Mouse (Mus musculus): ENCODE measurements around the gene Rgl1. TPM values are rescaled to one million over a fixed set of nuclear protein-coding genes. Genes with fewer than 3 reads are reported as not detected.

Gene Rgl1
- polyA plus RNA-seq, 1 experiment = 73.2 TPM

- Histone ChIP-seq H3K27ac (ENCODE audit: insufficient read depth, low read depth, low read length) (no peak overlapping the region), H3K36me3 (ENCODE audit: control insufficient read depth, insufficient read depth, low read length) (no peaks in the 10 kb centered on the region), H3K4me1 (ENCODE audit: control insufficient read depth, insufficient read depth, low read length) (peaks cover 3% of the 10 kb centered on the region; the same call in 1 of the 2 replicates), H3K27me3 (replicated peaks; ENCODE audit: control insufficient read depth, insufficient read depth, low read length) (no peaks in the 10 kb centered on the region), H3K4me3 (ENCODE audit: insufficient read depth, low read depth, low read length) (no peak overlapping the region)
- TF ChIP-seq CTCF (conservative IDR thresholded peaks at IDR 0.05; ENCODE audit: insufficient read depth, insufficient read length, low read depth, low read length) (no peak), POLR2A (IDR thresholded peaks at IDR 0.05; ENCODE audit: low read depth, low read length) (no peak)
- WGBS = 81% methylated on average over 2 of the region's 2 CpGs
- DNase-seq = no peak
Observed at GRCm38 (mm10) chr1:152761791-152762190, 4.4 kb downstream of the Rgl1 start.

GRCm38 (mm10) chr1:152750312-152750965 lies 15.7 kb downstream of the Rgl1 start, which contains the start of gene Apobec4:
Gene Apobec4, plus strand, starts transcription at chr1:152750551.
- H3K27ac ChIP-seq (ENCODE audit: insufficient read depth, low read depth, low read length) = no peak within 1 kb of the TSS
- 56% methylated on average over 13 of the region's 13 CpGs for WGBS
- no peaks in the 10 kb centered on the region for H3K4me1 ChIP-seq (ENCODE audit: control insufficient read depth, insufficient read depth, low read length)
- no peaks in the 10 kb centered on the region for H3K36me3 ChIP-seq (ENCODE audit: control insufficient read depth, insufficient read depth, low read length)
- no peak for TF ChIP-seq POLR2A (IDR thresholded peaks at IDR 0.05; ENCODE audit: low read depth, low read length)
- TF ChIP-seq CTCF (conservative IDR thresholded peaks at IDR 0.05; ENCODE audit: insufficient read depth, insufficient read length, low read depth, low read length) = no peak
- no peak within 1 kb of the TSS for H3K4me3 ChIP-seq (ENCODE audit: insufficient read depth, low read depth, low read length)
- peak; percentile 63 for DNase-seq
- H3K27me3 ChIP-seq (replicated peaks; ENCODE audit: control insufficient read depth, insufficient read depth, low read length) = no peaks in the 10 kb centered on the region

GRCm38 (mm10) chr1:152749276-152749675 lies 16.9 kb downstream of the Rgl1 start:
- no peaks in the 10 kb centered on the region for H3K36me3 ChIP-seq (ENCODE audit: control insufficient read depth, insufficient read depth, low read length)
- no peak for DNase-seq
- no peaks in the 10 kb centered on the region for H3K4me1 ChIP-seq (ENCODE audit: control insufficient read depth, insufficient read depth, low read length)
- H3K27ac ChIP-seq (ENCODE audit: insufficient read depth, low read depth, low read length) = no peak overlapping the region
- WGBS = 68% methylated on average over 9 of the region's 9 CpGs
- no peak for TF ChIP-seq CTCF (conservative IDR thresholded peaks at IDR 0.05; ENCODE audit: insufficient read depth, insufficient read length, low read depth, low read length)
- no peak for TF ChIP-seq POLR2A (IDR thresholded peaks at IDR 0.05; ENCODE audit: low read depth, low read length)
- no peaks in the 10 kb centered on the region for H3K27me3 ChIP-seq (replicated peaks; ENCODE audit: control insufficient read depth, insufficient read depth, low read length)
- H3K4me3 ChIP-seq (ENCODE audit: insufficient read depth, low read depth, low read length) = no peak overlapping the region

GRCm38 (mm10) chr1:152746426-152746825 lies 19.7 kb downstream of the Rgl1 start:
- TF ChIP-seq POLR2A (IDR thresholded peaks at IDR 0.05; ENCODE audit: low read depth, low read length) (no peak), CTCF (conservative IDR thresholded peaks at IDR 0.05; ENCODE audit: insufficient read depth, insufficient read length, low read depth, low read length) (peak; percentile 79)
- Histone ChIP-seq H3K27me3 (replicated peaks; ENCODE audit: control insufficient read depth, insufficient read depth, low read length) (no peaks in the 10 kb centered on the region), H3K27ac (ENCODE audit: insufficient read depth, low read depth, low read length) (no peak overlapping the region), H3K4me1 (ENCODE audit: control insufficient read depth, insufficient read depth, low read length) (no peaks in the 10 kb centered on the region), H3K4me3 (ENCODE audit: insufficient read depth, low read depth, low read length) (no peak overlapping the region), H3K36me3 (ENCODE audit: control insufficient read depth, insufficient read depth, low read length) (no peaks in the 10 kb centered on the region)
- 4% methylated on average over 5 of the region's 5 CpGs for WGBS
- peak; percentile 90 for DNase-seq

- H3K4me1 ChIP-seq (ENCODE audit: control insufficient read depth, insufficient read depth, low read length) = no peaks in the 10 kb centered on the region
- H3K36me3 ChIP-seq (ENCODE audit: control insufficient read depth, insufficient read depth, low read length) = no peaks in the 10 kb centered on the region
- 46% methylated on average over 15 of the region's 15 CpGs for WGBS
- no peak overlapping the region for H3K4me3 ChIP-seq (ENCODE audit: insufficient read depth, low read depth, low read length)
- DNase-seq = peak; percentile 37
- H3K27ac ChIP-seq (ENCODE audit: insufficient read depth, low read depth, low read length) = no peak overlapping the region
- no peaks in the 10 kb centered on the region for H3K27me3 ChIP-seq (replicated peaks; ENCODE audit: control insufficient read depth, insufficient read depth, low read length)
- no peak for TF ChIP-seq POLR2A (IDR thresholded peaks at IDR 0.05; ENCODE audit: low read depth, low read length)
- no peak for TF ChIP-seq CTCF (conservative IDR thresholded peaks at IDR 0.05; ENCODE audit: insufficient read depth, insufficient read length, low read depth, low read length)
Observed at GRCm38 (mm10) chr1:152743095-152743826, 22.9 kb downstream of the Rgl1 start.

- DNase-seq = no peak
- H3K4me1 ChIP-seq (ENCODE audit: control insufficient read depth, insufficient read depth, low read length) = no peaks in the 10 kb centered on the region
- TF ChIP-seq CTCF (conservative IDR thresholded peaks at IDR 0.05; ENCODE audit: insufficient read depth, insufficient read length, low read depth, low read length) (no peak), POLR2A (IDR thresholded peaks at IDR 0.05; ENCODE audit: low read depth, low read length) (no peak)
- H3K27me3 ChIP-seq (replicated peaks; ENCODE audit: control insufficient read depth, insufficient read depth, low read length) = no peaks in the 10 kb centered on the region
- 93% methylated on average over 11 of the region's 11 CpGs for WGBS
- no peaks in the 10 kb centered on the region for H3K36me3 ChIP-seq (ENCODE audit: control insufficient read depth, insufficient read depth, low read length)
- no peak overlapping the region for H3K27ac ChIP-seq (ENCODE audit: insufficient read depth, low read depth, low read length)
- no peak overlapping the region for H3K4me3 ChIP-seq (ENCODE audit: insufficient read depth, low read depth, low read length)
Observed at GRCm38 (mm10) chr1:152739374-152739773, 26.8 kb downstream of the Rgl1 start.

- no peaks in the 10 kb centered on the region for H3K4me1 ChIP-seq (ENCODE audit: control insufficient read depth, insufficient read depth, low read length)
- TF ChIP-seq CTCF (conservative IDR thresholded peaks at IDR 0.05; ENCODE audit: insufficient read depth, insufficient read length, low read depth, low read length) (no peak), POLR2A (IDR thresholded peaks at IDR 0.05; ENCODE audit: low read depth, low read length) (no peak)
- H3K27me3 ChIP-seq (replicated peaks; ENCODE audit: control insufficient read depth, insufficient read depth, low read length) = no peaks in the 10 kb centered on the region
- 76% methylated on average over 9 of the region's 9 CpGs for WGBS
- no peak overlapping the region for H3K27ac ChIP-seq (ENCODE audit: insufficient read depth, low read depth, low read length)
- no peak for DNase-seq
- no peaks in the 10 kb centered on the region for H3K36me3 ChIP-seq (ENCODE audit: control insufficient read depth, insufficient read depth, low read length)
- H3K4me3 ChIP-seq (ENCODE audit: insufficient read depth, low read depth, low read length) = no peak overlapping the region
Observed at GRCm38 (mm10) chr1:152738793-152739192, 27.4 kb downstream of the Rgl1 start.
